Mouse (Mus musculus): ENCODE data around the gene Zkscan6.
A peak's percentile ranks its signal among the peaks of the same experiment; 100 is the strongest.

Gene Zkscan6

GRCm38 (mm10) chr11:65812088-65812487, 5.1 kb downstream of the Zkscan6 start:
- DNase-seq (ENCODE audit: low spot score in 2 of 2), result no peak

- no peak for DNase-seq (ENCODE audit: low spot score in 2 of 2)
Measured at GRCm38 (mm10) chr11:65814381-65814780, 7.4 kb downstream of the Zkscan6 start.

GRCm38 (mm10) chr11:65816237-65816636, 9.3 kb downstream of the Zkscan6 start:
- no peak for DNase-seq (ENCODE audit: low spot score in 2 of 2)

- no peak for DNase-seq (ENCODE audit: low spot score in 2 of 2)
Measured at GRCm38 (mm10) chr11:65818193-65818592, 11.2 kb downstream of the Zkscan6 start.

GRCm38 (mm10) chr11:65820280-65820679, 13.3 kb downstream of the Zkscan6 start:
- no peak for DNase-seq (ENCODE audit: low spot score in 2 of 2)

- peak; percentile 79 to 84 for DNase-seq (ENCODE audit: low spot score in 2 of 2)
Measured at GRCm38 (mm10) chr11:65820877-65821276, 13.9 kb downstream of the Zkscan6 start.

GRCm38 (mm10) chr11:65824556-65824955, 17.6 kb downstream of the Zkscan6 start:
- no peak for DNase-seq (ENCODE audit: low spot score in 2 of 2)

- DNase-seq (ENCODE audit: low spot score in 2 of 2), result peak; percentile 57 to 59
Measured at GRCm38 (mm10) chr11:65838999-65839398, 32.0 kb downstream of the Zkscan6 start.

GRCm38 (mm10) chr11:65846446-65846845, 39.5 kb downstream of the Zkscan6 start:
- DNase-seq (ENCODE audit: low spot score in 2 of 2), result no peak

- no peak for DNase-seq (ENCODE audit: low spot score in 2 of 2)
Measured at GRCm38 (mm10) chr11:65852066-65852465, 45.1 kb downstream of the Zkscan6 start.

- DNase-seq (ENCODE audit: low spot score in 2 of 2), result no peak
Measured at GRCm38 (mm10) chr11:65861476-65861875, 54.5 kb downstream of the Zkscan6 start.

GRCm38 (mm10) chr11:65877146-65877775, 70.3 kb downstream of the Zkscan6 start:
- DNase-seq (ENCODE audit: low spot score in 2 of 2), result no peak

Measured in right cerebral cortex, adult 2 months (tissue).